Mouse (Mus musculus) left cerebral cortex, adult 11 months (tissue): ENCODE measurements around the gene Phykpl.
A peak's percentile ranks its signal among the peaks of the same experiment; 100 is the strongest.
"Not testable (repeated sequence)": the region's sequence is repeated elsewhere in the genome, so short reads cannot be mapped to it uniquely, and the experiment has no call there.

Experiments used
- DNase-seq: peaks from one replicate; pipeline ENCODE4 v3.0.0; 2022; ENCODE audit warnings: low spot score

Phykpl gene

GRCm38 (mm10) chr11:51586411-51586810, 1.9 kb downstream of the Phykpl start:
- DNase-seq: no peak

GRCm38 (mm10) chr11:51587059-51587458, 2.5 kb downstream of the Phykpl start:
- DNase-seq: no peak

- no peak for DNase-seq
Measured at GRCm38 (mm10) chr11:51588833-51589232, 4.3 kb downstream of the Phykpl start.

- DNase-seq: no peak
Measured at GRCm38 (mm10) chr11:51590002-51590401, 5.4 kb downstream of the Phykpl start.

GRCm38 (mm10) chr11:51591168-51591567, 6.6 kb downstream of the Phykpl start:
- no peak for DNase-seq

GRCm38 (mm10) chr11:51591915-51592314, 7.4 kb downstream of the Phykpl start:
- no peak for DNase-seq

GRCm38 (mm10) chr11:51593368-51593767, 8.8 kb downstream of the Phykpl start:
- no peak for DNase-seq

- DNase-seq: no peak
Measured at GRCm38 (mm10) chr11:51593849-51594248, 9.3 kb downstream of the Phykpl start.

GRCm38 (mm10) chr11:51594715-51595350, 10.3 kb downstream of the Phykpl start:
- DNase-seq: no peak

GRCm38 (mm10) chr11:51595459-51596083, 11.0 kb downstream of the Phykpl start:
- DNase-seq: no peak

GRCm38 (mm10) chr11:51597553-51597952, 13.0 kb downstream of the Phykpl start:
- DNase-seq: no peak

- DNase-seq: no peak
Measured at GRCm38 (mm10) chr11:51602253-51602652, 17.7 kb downstream of the Phykpl start.

- peak; percentile 63 for DNase-seq
Measured at GRCm38 (mm10) chr11:51605602-51606446, 21.3 kb downstream of the Phykpl start.

- peak; percentile 98 for DNase-seq
Measured at GRCm38 (mm10) chr11:51606447-51607095, 22.0 kb downstream of the Phykpl start, which contains the start of gene Hnrnpab. Gene Hnrnpab (minus strand): TSS chr11:51606847.

GRCm38 (mm10) chr11:51607096-51607738, 22.7 kb downstream of the Phykpl start:
- DNase-seq: no peak

- no peak for DNase-seq
Measured at GRCm38 (mm10) chr11:51609266-51609909, 24.8 kb downstream of the Phykpl start.

GRCm38 (mm10) chr11:51609940-51610339, 25.4 kb downstream of the Phykpl start:
- not testable (repeated sequence) for DNase-seq

GRCm38 (mm10) chr11:51614256-51614655, 29.7 kb downstream of the Phykpl start:
- no peak for DNase-seq

GRCm38 (mm10) chr11:51615129-51615528, 30.6 kb downstream of the Phykpl start:
- DNase-seq: no peak

GRCm38 (mm10) chr11:51615601-51616000, 31.0 kb downstream of the Phykpl start:
- no peak for DNase-seq

- not testable (repeated sequence) for DNase-seq
Measured at GRCm38 (mm10) chr11:51616113-51616512, 31.6 kb downstream of the Phykpl start.
